Mouse (Mus musculus): ENCODE measurements around the gene Apbb2. TPM values are rescaled to one million over a fixed set of nuclear protein-coding genes. Genes with fewer than 3 reads are reported as not detected.

Gene Apbb2
- polyA plus RNA-seq, 1 experiment from 2014 or later = 124 TPM

DNA sequence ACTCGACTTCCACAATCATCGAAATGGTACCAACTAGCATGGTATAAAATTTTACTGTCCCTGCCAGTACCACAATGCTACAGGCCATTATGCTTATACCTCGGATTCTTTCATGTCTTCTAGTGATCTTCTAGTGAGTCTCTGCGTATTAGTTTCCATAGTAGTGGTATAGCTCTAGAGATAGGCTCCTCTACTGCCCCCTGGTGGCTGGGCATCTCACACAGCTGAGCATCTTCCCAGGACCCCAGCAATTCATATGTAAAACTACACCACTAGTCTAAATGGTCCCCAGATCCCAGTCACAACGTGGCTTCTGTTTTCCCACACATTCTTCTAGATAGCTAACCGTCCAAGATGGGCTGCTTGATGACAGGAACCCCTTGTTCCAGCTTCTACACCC, 299.2 kb downstream of the Apbb2 start:
- H3K27me3 ChIP-seq = no peaks in the 10 kb centered on the region
- no peak overlapping the region for H3K9ac ChIP-seq
- WGBS = 64% methylated on average over 6 of the region's 6 CpGs
- no peak overlapping the region for H3K4me3 ChIP-seq
- peak overlapping the region; percentile 53 for H3K27ac ChIP-seq (replicated peaks)
- H3K36me3 ChIP-seq = no peaks in the 10 kb centered on the region
- 0 out of 2 replicates have a peak overlapping the region, but pooled peaks have one; percentile 12 for H3K4me2 ChIP-seq
- H3K9me3 ChIP-seq = no peaks in the 10 kb centered on the region
- no peak for ATAC-seq (ENCODE audit: low FRiP score, low read depth)
- H3K4me1 ChIP-seq (replicated peaks) = peaks cover 17% of the 10 kb centered on the region

DNA sequence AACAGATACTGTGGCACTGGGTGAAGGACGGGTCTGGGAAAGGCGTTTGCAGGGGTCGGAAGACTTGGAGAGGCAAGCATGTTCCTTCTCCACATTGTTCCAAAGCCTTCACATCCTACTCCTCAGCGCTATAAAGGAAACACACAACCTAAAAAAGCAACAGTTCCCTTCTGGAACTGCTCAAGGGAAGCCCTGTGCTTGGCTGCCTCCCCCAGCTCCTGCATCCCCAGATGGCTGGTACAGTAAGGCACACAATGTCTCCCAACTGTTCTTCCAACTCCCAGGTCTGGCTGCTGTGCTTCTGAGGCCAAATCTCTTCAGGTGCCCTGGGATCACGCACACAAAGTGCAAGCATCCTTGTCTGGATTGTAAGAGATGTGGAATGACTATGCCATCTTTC, 302.8 kb downstream of the Apbb2 start:
- Histone ChIP-seq H3K9me3 (no peaks in the 10 kb centered on the region), H3K27ac (replicated peaks) (no peak overlapping the region), H3K4me3 (no peak overlapping the region), H3K4me1 (replicated peaks) (peaks cover 12% of the 10 kb centered on the region), H3K9ac (no peak overlapping the region), H3K36me3 (no peaks in the 10 kb centered on the region), H3K27me3 (no peaks in the 10 kb centered on the region), H3K4me2 (no peak overlapping the region)
- ATAC-seq (ENCODE audit: low FRiP score, low read depth) = no peak
- 89% methylated on average over 5 of the region's 5 CpGs for WGBS

DNA sequence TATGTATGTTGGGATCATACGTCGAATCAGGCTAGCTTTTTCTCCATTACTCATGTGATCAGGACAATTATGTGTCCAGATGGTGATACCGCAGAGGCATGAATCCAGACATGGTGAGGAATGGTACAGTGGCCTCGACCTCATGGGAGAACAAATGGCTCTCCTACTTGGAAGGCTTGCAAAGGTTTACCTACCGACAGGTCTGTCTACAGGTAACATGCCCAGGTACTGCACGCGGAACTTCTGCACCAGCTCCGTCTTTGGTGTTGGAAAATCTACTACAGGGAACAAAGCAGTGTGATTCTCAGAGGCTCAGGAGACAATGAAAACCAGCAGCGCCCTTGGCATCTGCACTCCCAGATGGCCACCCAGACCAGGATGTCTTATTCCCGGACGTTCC, 307.8 kb downstream of the Apbb2 start:
- Histone ChIP-seq H3K9ac (no peak overlapping the region), H3K27ac (replicated peaks) (no peak overlapping the region), H3K27me3 (no peaks in the 10 kb centered on the region), H3K36me3 (peaks cover 10% of the 10 kb centered on the region; the same call in 1 of the 2 replicates), H3K4me2 (no peak overlapping the region), H3K4me3 (no peak overlapping the region), H3K9me3 (no peaks in the 10 kb centered on the region), H3K4me1 (replicated peaks) (no peaks in the 10 kb centered on the region)
- 85% methylated on average over 11 of the region's 11 CpGs for WGBS
- ATAC-seq (ENCODE audit: low FRiP score, low read depth) = no peak

GRCm38 (mm10) chr5:66310328-66310727, 308.3 kb downstream of the Apbb2 start:
- H3K27me3 ChIP-seq = no peaks in the 10 kb centered on the region
- H3K4me3 ChIP-seq = no peak overlapping the region
- no peak overlapping the region for H3K9ac ChIP-seq
- H3K27ac ChIP-seq (replicated peaks) = no peak overlapping the region
- no peaks in the 10 kb centered on the region for H3K4me1 ChIP-seq (replicated peaks)
- no peak overlapping the region for H3K4me2 ChIP-seq
- no peak for ATAC-seq (ENCODE audit: low FRiP score, low read depth)
- H3K9me3 ChIP-seq = no peaks in the 10 kb centered on the region
- peaks cover 10% of the 10 kb centered on the region; the same call in 1 of the 2 replicates for H3K36me3 ChIP-seq
- WGBS = 43% methylated on average over 9 of the region's 9 CpGs

- Histone ChIP-seq H3K9me3 (no peaks in the 10 kb centered on the region), H3K9ac (no peak overlapping the region), H3K4me3 (no peak overlapping the region), H3K27ac (replicated peaks) (0 out of 2 replicates have a peak overlapping the region, but pooled peaks have one; percentile 61), H3K27me3 (no peaks in the 10 kb centered on the region), H3K4me2 (no peak overlapping the region), H3K36me3 (peaks cover 20% of the 10 kb centered on the region; the same call in 1 of the 2 replicates), H3K4me1 (replicated peaks) (0 out of 2 replicates have a peak, but pooled peaks cover 3% of the 10 kb centered on the region)
- no peak for ATAC-seq (ENCODE audit: low FRiP score, low read depth)
- WGBS = 69% methylated on average over 8 of the region's 8 CpGs
These were observed 313.1 kb downstream of the Apbb2 start for GRCm38 (mm10) chr5:66305511-66305910.

- Histone ChIP-seq H3K9me3 (no peaks in the 10 kb centered on the region), H3K36me3 (peaks cover 21% of the 10 kb centered on the region), H3K4me2 (no peak overlapping the region), H3K4me1 (replicated peaks) (0 out of 2 replicates have a peak, but pooled peaks cover 3% of the 10 kb centered on the region), H3K9ac (no peak overlapping the region), H3K4me3 (no peak overlapping the region), H3K27me3 (no peaks in the 10 kb centered on the region), H3K27ac (replicated peaks) (peak overlapping the region; percentile 61)
- WGBS = 61% methylated on average over 11 of the region's 11 CpGs
- no peak for ATAC-seq (ENCODE audit: low FRiP score, low read depth)
These were observed 314.1 kb downstream of the Apbb2 start for GRCm38 (mm10) chr5:66304300-66305067.

- no peaks in the 10 kb centered on the region for H3K27me3 ChIP-seq
- no peaks in the 10 kb centered on the region for H3K9me3 ChIP-seq
- H3K4me2 ChIP-seq = no peak overlapping the region
- H3K27ac ChIP-seq (replicated peaks) = no peak overlapping the region
- WGBS = 82% methylated on average over 2 of the region's 2 CpGs
- no peak for ATAC-seq (ENCODE audit: low FRiP score, low read depth)
- H3K4me1 ChIP-seq (replicated peaks) = 0 out of 2 replicates have a peak, but pooled peaks cover 3% of the 10 kb centered on the region
- H3K9ac ChIP-seq = no peak overlapping the region
- peaks cover 15% of the 10 kb centered on the region for H3K36me3 ChIP-seq
- H3K4me3 ChIP-seq = no peak overlapping the region
These were observed 315.7 kb downstream of the Apbb2 start for GRCm38 (mm10) chr5:66302873-66303272.

DNA sequence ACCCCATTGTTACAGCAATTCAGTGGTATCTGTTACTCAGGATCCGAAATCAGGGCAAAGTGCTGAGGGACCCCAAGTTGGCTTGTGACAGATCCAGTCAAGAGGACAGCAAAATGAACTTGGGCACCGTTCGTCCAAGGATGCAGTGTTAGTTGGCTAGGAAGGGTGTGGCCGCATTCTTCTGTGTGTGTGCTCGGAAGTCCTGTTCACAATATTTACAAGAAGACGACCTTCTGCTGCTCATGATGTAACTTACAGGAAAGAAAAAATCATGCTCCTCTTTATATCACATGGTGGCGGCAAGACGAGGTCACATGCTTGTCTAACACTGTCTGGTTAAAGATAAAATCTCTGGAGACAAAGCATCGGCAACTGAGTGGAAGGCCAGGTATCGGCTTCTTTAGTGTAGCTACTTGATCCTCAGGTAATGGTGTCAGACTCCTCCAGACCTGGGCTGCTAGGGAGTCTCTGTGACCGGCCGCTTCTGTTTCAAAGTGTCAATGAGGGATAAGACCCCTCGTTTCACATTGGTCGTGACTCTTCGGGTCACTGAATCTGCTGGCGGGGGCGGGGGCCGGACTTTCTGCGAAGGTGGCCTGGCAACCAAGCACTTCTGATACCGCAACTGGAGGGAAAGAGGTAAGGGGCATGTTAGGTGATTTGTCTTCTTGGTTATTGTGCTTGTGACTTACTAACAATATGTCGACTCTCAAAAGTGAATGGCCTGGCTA, 316.3 kb downstream of the Apbb2 start:
- WGBS = 90% methylated on average over 21 of the region's 21 CpGs
- Histone ChIP-seq H3K27ac (replicated peaks) (no peak overlapping the region), H3K4me3 (no peak overlapping the region), H3K9ac (no peak overlapping the region), H3K36me3 (peaks cover 15% of the 10 kb centered on the region), H3K4me2 (no peak overlapping the region), H3K4me1 (replicated peaks) (0 out of 2 replicates have a peak, but pooled peaks cover 3% of the 10 kb centered on the region), H3K9me3 (no peaks in the 10 kb centered on the region), H3K27me3 (no peaks in the 10 kb centered on the region)
- ATAC-seq (ENCODE audit: low FRiP score, low read depth) = no peak

GRCm38 (mm10) chr5:66300576-66300975, 318.0 kb downstream of the Apbb2 start:
- Histone ChIP-seq H3K27me3 (no peaks in the 10 kb centered on the region), H3K9ac (no peak overlapping the region), H3K4me2 (no peak overlapping the region), H3K4me1 (replicated peaks) (0 out of 2 replicates have a peak, but pooled peaks cover 3% of the 10 kb centered on the region), H3K27ac (replicated peaks) (no peak overlapping the region), H3K4me3 (no peak overlapping the region), H3K36me3 (peaks cover 15% of the 10 kb centered on the region), H3K9me3 (no peaks in the 10 kb centered on the region)
- WGBS = 92% methylated on average over 13 of the region's 13 CpGs
- no peak for ATAC-seq (ENCODE audit: low FRiP score, low read depth)

DNA sequence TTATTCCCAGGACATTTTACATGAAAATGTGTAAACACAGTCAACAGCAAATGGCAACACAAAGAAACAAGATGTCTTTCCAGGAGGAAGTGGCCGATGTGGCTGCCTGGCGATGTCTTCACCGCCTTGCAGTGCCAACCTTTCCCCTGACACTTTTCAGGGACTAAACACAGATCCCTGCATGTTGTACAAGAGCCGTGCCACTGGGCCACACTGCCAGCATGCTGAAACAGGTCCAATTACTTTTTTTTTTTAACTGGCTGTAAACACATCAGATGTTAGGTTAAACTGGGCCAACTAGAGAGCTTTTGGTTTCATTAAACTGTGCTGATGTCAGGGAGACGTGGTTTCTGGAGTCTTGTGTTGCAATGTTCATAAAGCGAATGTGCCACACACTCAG, 319.7 kb downstream of the Apbb2 start:
- Histone ChIP-seq H3K9me3 (no peaks in the 10 kb centered on the region), H3K4me3 (no peak overlapping the region), H3K27me3 (no peaks in the 10 kb centered on the region), H3K4me2 (no peak overlapping the region), H3K9ac (no peak overlapping the region), H3K4me1 (replicated peaks) (no peaks in the 10 kb centered on the region), H3K36me3 (peaks cover 15% of the 10 kb centered on the region), H3K27ac (replicated peaks) (no peak overlapping the region)
- 89% methylated on average over 6 of the region's 6 CpGs for WGBS
- no peak for ATAC-seq (ENCODE audit: low FRiP score, low read depth)

GRCm38 (mm10) chr5:66296116-66296515, 322.5 kb downstream of the Apbb2 start:
- Histone ChIP-seq H3K27ac (replicated peaks) (no peak overlapping the region), H3K4me3 (no peak overlapping the region), H3K4me2 (no peak overlapping the region), H3K4me1 (replicated peaks) (no peaks in the 10 kb centered on the region), H3K9ac (no peak overlapping the region), H3K9me3 (no peaks in the 10 kb centered on the region), H3K27me3 (no peaks in the 10 kb centered on the region), H3K36me3 (peaks cover 9% of the 10 kb centered on the region)
- WGBS = 91% methylated on average over 5 of the region's 5 CpGs
- ATAC-seq (ENCODE audit: low FRiP score, low read depth) = no peak

DNA sequence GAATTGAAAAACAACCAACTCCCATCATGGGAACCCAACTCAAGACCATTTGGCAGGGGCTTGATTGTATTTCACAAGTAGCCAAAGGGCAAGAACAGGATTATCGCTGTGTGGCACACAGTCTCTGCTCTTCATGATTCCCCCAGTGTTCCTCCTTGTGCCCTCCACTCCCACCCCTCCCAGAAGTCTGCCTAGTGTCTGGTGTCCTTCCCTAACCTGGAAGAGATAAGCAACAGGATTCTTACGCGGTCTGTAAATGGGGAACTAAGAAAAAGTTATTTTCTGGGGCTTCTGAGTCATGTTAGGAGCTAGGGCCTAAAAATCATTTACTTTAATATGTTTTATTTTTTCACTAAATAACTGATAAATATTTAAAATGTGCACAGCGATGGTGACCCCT, 323.6 kb downstream of the Apbb2 start:
- no peaks in the 10 kb centered on the region for H3K4me1 ChIP-seq (replicated peaks)
- no peaks in the 10 kb centered on the region for H3K9me3 ChIP-seq
- H3K4me2 ChIP-seq = no peak overlapping the region
- WGBS = 93% methylated on average over 4 of the region's 4 CpGs
- no peak overlapping the region for H3K4me3 ChIP-seq
- no peak for ATAC-seq (ENCODE audit: low FRiP score, low read depth)
- peaks cover 4% of the 10 kb centered on the region; the same call in 1 of the 2 replicates for H3K36me3 ChIP-seq
- no peak overlapping the region for H3K9ac ChIP-seq
- no peaks in the 10 kb centered on the region for H3K27me3 ChIP-seq
- no peak overlapping the region for H3K27ac ChIP-seq (replicated peaks)

All from hindbrain, embryonic 15.5 days (tissue).